Mouse (Mus musculus) neural tube, embryonic 12.5 days (tissue): ENCODE data around the gene Vangl2. TPM values are rescaled to one million over a fixed set of nuclear protein-coding genes. Genes with fewer than 3 reads are reported as not detected.
"Not testable (repeated sequence)": the region's sequence is repeated elsewhere in the genome, so short reads cannot be mapped to it uniquely, and the experiment has no call there.

Source experiments
- ATAC-seq: fragments of 200-750 bp; cut with Nextera tagmentation; 2 replicates; pipeline ENCODE4 v1.8.0; 2017; ENCODE audit warnings: low read depth, mild to moderate bottlenecking, moderate TSS enrichment, moderate library complexity; ENCODE audit not compliant: low FRiP score
- H3K27ac ChIP-seq: fragments of 300-500 bp; sonication (generic); 2 replicates; pipeline ENCODE4 v1.5.1; 2016
- H3K27me3 ChIP-seq: fragments of 300-500 bp; sonication (generic); replicated peaks from 2 replicates; pipeline ENCODE4 v1.6.1; 2016; ENCODE audit warnings: mild to moderate bottlenecking
- H3K36me3 ChIP-seq: fragments of 300-500 bp; sonication (generic); 2 replicates; pipeline ENCODE4 v1.6.1; 2016; ENCODE audit warnings: mild to moderate bottlenecking
- H3K4me1 ChIP-seq: fragments of 300-500 bp; sonication (generic); 2 replicates; pipeline ENCODE4 v1.6.1; 2016
- H3K4me2 ChIP-seq: fragments of 300-500 bp; sonication (generic); replicated peaks from 2 replicates; pipeline ENCODE4 v1.6.1; 2016; ENCODE audit warnings: mild to moderate bottlenecking
- H3K4me3 ChIP-seq: fragments of 300-500 bp; sonication (generic); 2 replicates; pipeline ENCODE4 v1.5.1; 2016
- H3K9ac ChIP-seq: fragments of 300-500 bp; sonication (generic); 2 replicates; pipeline ENCODE4 v1.6.1; 2016; ENCODE audit warnings: mild to moderate bottlenecking
- H3K9me3 ChIP-seq: fragments of 300-500 bp; sonication (generic); 2 replicates; pipeline ENCODE4 v1.6.1; 2016; ENCODE audit warnings: mild to moderate bottlenecking
- WGBS: fragments of 180-500 bp; shearing (Covaris S2); methylation state at CpG from one replicate; pipeline ENCODE4 v1.1.7; 2016; 5-methylcytosine and 5-hydroxymethylcytosine counted together
- polyA plus RNA-seq: library from polyadenylated mRNA; unstranded; fragments of >200 nt; fragmentation: Nextera tagmentation; extraction: Ambion mirVana; gene quantifications from 2 replicates; pipeline ENCODE4 v1.2.1, GENCODE M21; 2016

The Vangl2 gene
- polyA plus RNA-seq, 1 experiment from 2014 or later: 69.7 TPM

GRCm38 (mm10) chr1:171975831-171976230 lies 52.4 kb downstream of the Vangl2 start:
- no peak overlapping the region for H3K9ac ChIP-seq
- no peak overlapping the region for H3K4me3 ChIP-seq
- H3K9me3 ChIP-seq: no peaks in the 10 kb centered on the region
- no peak for ATAC-seq
- H3K27ac ChIP-seq: no peak overlapping the region
- H3K27me3 ChIP-seq: no peaks in the 10 kb centered on the region
- H3K4me1 ChIP-seq: no peaks in the 10 kb centered on the region
- H3K36me3 ChIP-seq: no peaks in the 10 kb centered on the region
- WGBS: 90% methylated on average over 4 of the region's 4 CpGs
- no peak overlapping the region for H3K4me2 ChIP-seq

GRCm38 (mm10) chr1:171975377-171975776 lies 52.9 kb downstream of the Vangl2 start:
- ATAC-seq: no peak
- H3K9me3 ChIP-seq: no peaks in the 10 kb centered on the region
- H3K27ac ChIP-seq: no peak overlapping the region
- H3K27me3 ChIP-seq: no peaks in the 10 kb centered on the region
- H3K4me3 ChIP-seq: no peak overlapping the region
- no peak overlapping the region for H3K4me2 ChIP-seq
- 89% methylated on average over 9 of the region's 9 CpGs for WGBS
- no peak overlapping the region for H3K9ac ChIP-seq
- no peaks in the 10 kb centered on the region for H3K4me1 ChIP-seq
- H3K36me3 ChIP-seq: no peaks in the 10 kb centered on the region

- H3K4me1 ChIP-seq, H3K27me3 ChIP-seq, H3K4me2 ChIP-seq, H3K27ac ChIP-seq, H3K9ac ChIP-seq, H3K4me3 ChIP-seq, ATAC-seq, H3K36me3 ChIP-seq, H3K9me3 ChIP-seq: not testable (repeated sequence)
- 99% methylated on average over 2 of the region's 2 CpGs for WGBS
Measured at GRCm38 (mm10) chr1:171974361-171974760, 53.9 kb downstream of the Vangl2 start.

- H3K4me2 ChIP-seq: no peak overlapping the region
- no peaks in the 10 kb centered on the region for H3K36me3 ChIP-seq
- peak overlapping the region; percentile 17; the same call in 1 of the 2 replicates for H3K27ac ChIP-seq
- no peak overlapping the region for H3K4me3 ChIP-seq
- H3K9ac ChIP-seq: no peak overlapping the region
- no peaks in the 10 kb centered on the region for H3K27me3 ChIP-seq
- WGBS: 21% methylated on average over 10 of the region's 10 CpGs
- H3K4me1 ChIP-seq: no peaks in the 10 kb centered on the region
- ATAC-seq: peak; percentile 85
- no peaks in the 10 kb centered on the region for H3K9me3 ChIP-seq
Measured at GRCm38 (mm10) chr1:171970854-171971586, 57.2 kb downstream of the Vangl2 start.

- no peak overlapping the region for H3K4me2 ChIP-seq
- no peak for ATAC-seq
- H3K9ac ChIP-seq: no peak overlapping the region
- no peaks in the 10 kb centered on the region for H3K27me3 ChIP-seq
- H3K27ac ChIP-seq: no peak overlapping the region
- 81% methylated on average over 6 of the region's 6 CpGs for WGBS
- no peaks in the 10 kb centered on the region for H3K4me1 ChIP-seq
- H3K9me3 ChIP-seq: no peaks in the 10 kb centered on the region
- H3K36me3 ChIP-seq: no peaks in the 10 kb centered on the region
- H3K4me3 ChIP-seq: no peak overlapping the region
Measured at GRCm38 (mm10) chr1:171969221-171969620, 59.0 kb downstream of the Vangl2 start.

- Histone ChIP-seq H3K9ac (no peak overlapping the region), H3K27me3 (no peaks in the 10 kb centered on the region), H3K36me3 (no peaks in the 10 kb centered on the region), H3K4me1 (no peaks in the 10 kb centered on the region), H3K4me3 (no peak overlapping the region), H3K9me3 (no peaks in the 10 kb centered on the region), H3K27ac (no peak overlapping the region), H3K4me2 (no peak overlapping the region)
- 89% methylated on average over 6 of the region's 6 CpGs for WGBS
- no peak for ATAC-seq
Measured at GRCm38 (mm10) chr1:171966054-171966790, 62.0 kb downstream of the Vangl2 start.

- WGBS: 90% methylated on average over 6 of the region's 6 CpGs
- no peak overlapping the region for H3K27ac ChIP-seq
- no peak overlapping the region for H3K9ac ChIP-seq
- no peak overlapping the region for H3K4me2 ChIP-seq
- no peaks in the 10 kb centered on the region for H3K27me3 ChIP-seq
- H3K36me3 ChIP-seq: no peaks in the 10 kb centered on the region
- ATAC-seq: no peak
- no peaks in the 10 kb centered on the region for H3K9me3 ChIP-seq
- no peaks in the 10 kb centered on the region for H3K4me1 ChIP-seq
- H3K4me3 ChIP-seq: no peak overlapping the region
Measured at GRCm38 (mm10) chr1:171963613-171964012, 64.6 kb downstream of the Vangl2 start.

GRCm38 (mm10) chr1:171961704-171962103 lies 66.5 kb downstream of the Vangl2 start:
- Histone ChIP-seq H3K27me3 (no peaks in the 10 kb centered on the region), H3K4me3 (no peak overlapping the region), H3K27ac (no peak overlapping the region), H3K9me3 (no peaks in the 10 kb centered on the region), H3K4me2 (no peak overlapping the region), H3K36me3 (no peaks in the 10 kb centered on the region), H3K4me1 (no peaks in the 10 kb centered on the region), H3K9ac (no peak overlapping the region)
- WGBS: 87% methylated on average over 6 of the region's 6 CpGs
- ATAC-seq: no peak

- no peak for ATAC-seq
- H3K4me1 ChIP-seq: no peaks in the 10 kb centered on the region
- H3K4me3 ChIP-seq: no peak overlapping the region
- no peaks in the 10 kb centered on the region for H3K9me3 ChIP-seq
- no peaks in the 10 kb centered on the region for H3K36me3 ChIP-seq
- no peak overlapping the region for H3K27ac ChIP-seq
- H3K27me3 ChIP-seq: no peaks in the 10 kb centered on the region
- WGBS: 87% methylated on average over 5 of the region's 5 CpGs
- H3K4me2 ChIP-seq: no peak overlapping the region
- H3K9ac ChIP-seq: no peak overlapping the region
Measured at GRCm38 (mm10) chr1:171960726-171961125, 67.5 kb downstream of the Vangl2 start.

GRCm38 (mm10) chr1:171957411-171957810 lies 70.8 kb downstream of the Vangl2 start:
- Histone ChIP-seq H3K4me2 (no peak overlapping the region), H3K9ac (no peak overlapping the region), H3K9me3 (no peaks in the 10 kb centered on the region), H3K27ac (no peak overlapping the region), H3K4me1 (no peaks in the 10 kb centered on the region), H3K27me3 (no peaks in the 10 kb centered on the region), H3K36me3 (no peaks in the 10 kb centered on the region), H3K4me3 (no peak overlapping the region)
- 77% methylated on average over 2 of the region's 2 CpGs for WGBS
- no peak for ATAC-seq

GRCm38 (mm10) chr1:171955071-171955470 lies 73.2 kb downstream of the Vangl2 start:
- Histone ChIP-seq H3K4me3 (no peak overlapping the region), H3K36me3 (no peaks in the 10 kb centered on the region), H3K27ac (no peak overlapping the region), H3K4me1 (no peaks in the 10 kb centered on the region), H3K27me3 (no peaks in the 10 kb centered on the region), H3K9ac (no peak overlapping the region), H3K4me2 (no peak overlapping the region), H3K9me3 (no peaks in the 10 kb centered on the region)
- ATAC-seq: no peak
- 70% methylated on average over 6 of the region's 6 CpGs for WGBS
